Mouse (Mus musculus) cortical plate, adult 2 months (tissue): ENCODE data around the gene Cer1. TPM values are rescaled to one million over a fixed set of nuclear protein-coding genes. Genes with fewer than 3 reads are reported as not detected.

Experiments
- H3K27ac ChIP-seq: fragments of 200-500 bp; 2 replicates; pipeline ENCODE4 v1.5.1; 2012; ENCODE audit warnings: low read length, control low read depth, inconsistent platforms; ENCODE audit not compliant: insufficient read depth
- H3K4me1 ChIP-seq: fragments of 200-500 bp; 2 replicates; pipeline ENCODE4 v1.6.1; 2011; ENCODE audit warnings: low read length; ENCODE audit not compliant: control insufficient read depth, insufficient read depth
- H3K4me3 ChIP-seq: fragments of 200-500 bp; 2 replicates; pipeline ENCODE4 v1.5.1; 2011; ENCODE audit warnings: mild to moderate bottlenecking, low read length, control low read depth; ENCODE audit not compliant: insufficient read depth
- CTCF ChIP-seq: fragments of 200-500 bp; IDR thresholded peaks from 2 replicates; pipeline ENCODE4 v1.5.1; 2011; ENCODE audit warnings: mild to moderate bottlenecking, control low read depth, low read length; ENCODE audit not compliant: insufficient read depth; ENCODE audit errors: extremely low read depth
- POLR2A ChIP-seq: fragments of 200-500 bp; IDR thresholded peaks from 2 replicates; pipeline ENCODE4 v1.6.1; 2011; ENCODE audit warnings: mild to moderate bottlenecking, low read length, control low read depth; ENCODE audit not compliant: insufficient read depth; ENCODE audit errors: extremely low read depth
- polyA plus RNA-seq: library from polyadenylated mRNA; depleted of rRNA; stranded (reverse); fragments of >200 nt; gene quantifications from 2 replicates; pipeline ENCODE4 v1.2.3, GENCODE M21; 2012; rRNA removed

The Cer1 gene
- polyA plus RNA-seq = 0.15 and 0.27 TPM in 2 replicates

GRCm38 (mm10) chr4:82884636-82885534, at the start of gene Cer1:
Cer1 (minus strand) TSS chr4:82885148.
- Histone ChIP-seq H3K4me3 (no peak within 1 kb of the TSS), H3K27ac (no peak within 1 kb of the TSS), H3K4me1 (no peaks in the 10 kb centered on the region)
- no peak for TF ChIP-seq POLR2A
- no peak for TF ChIP-seq CTCF

- peaks cover 2% of the 10 kb centered on the region; the same call in 1 of the 2 replicates for H3K4me1 ChIP-seq
- no peak overlapping the region for H3K4me3 ChIP-seq
- TF ChIP-seq CTCF (peak; percentile 61), POLR2A (no peak)
- no peak overlapping the region for H3K27ac ChIP-seq
These were observed 49.4 kb upstream of the Cer1 start for GRCm38 (mm10) chr4:82934308-82934707.

- TF ChIP-seq POLR2A (no peak), CTCF (peak; percentile 97)
- Histone ChIP-seq H3K4me3 (no peak overlapping the region), H3K4me1 (peaks cover 2% of the 10 kb centered on the region; the same call in 1 of the 2 replicates), H3K27ac (no peak overlapping the region)
These were observed 48.8 kb upstream of the Cer1 start for GRCm38 (mm10) chr4:82933698-82934210.

GRCm38 (mm10) chr4:82930079-82930478, 45.1 kb upstream of the Cer1 start:
- Histone ChIP-seq H3K4me1 (peaks cover 2% of the 10 kb centered on the region; the same call in 1 of the 2 replicates), H3K27ac (no peak overlapping the region), H3K4me3 (no peak overlapping the region)
- TF ChIP-seq POLR2A (no peak), CTCF (no peak)

GRCm38 (mm10) chr4:82921962-82922361, 37.0 kb upstream of the Cer1 start:
- no peak overlapping the region for H3K27ac ChIP-seq
- H3K4me1 ChIP-seq = no peaks in the 10 kb centered on the region

GRCm38 (mm10) chr4:82918625-82919024, 33.7 kb upstream of the Cer1 start:
- Histone ChIP-seq H3K27ac (no peak overlapping the region), H3K4me3 (no peak overlapping the region), H3K4me1 (no peaks in the 10 kb centered on the region)
- no peak for TF ChIP-seq CTCF
- no peak for TF ChIP-seq POLR2A

More at GRCm38 (mm10) chr4:82921962-82922361, 37.0 kb upstream of the Cer1 start:
- no peak overlapping the region for H3K4me3 ChIP-seq
- TF ChIP-seq CTCF = no peak
- no peak for TF ChIP-seq POLR2A

- Histone ChIP-seq H3K4me3 (no peak overlapping the region), H3K4me1 (no peaks in the 10 kb centered on the region), H3K27ac (no peak overlapping the region)
- TF ChIP-seq POLR2A = no peak
- no peak for TF ChIP-seq CTCF
These were observed 31.7 kb upstream of the Cer1 start for GRCm38 (mm10) chr4:82916678-82917050.

- Histone ChIP-seq H3K4me1 (no peaks in the 10 kb centered on the region), H3K27ac (no peak overlapping the region; the same call in 1 of the 2 replicates), H3K4me3 (no peak overlapping the region)
- TF ChIP-seq POLR2A (no peak), CTCF (no peak)
These were observed 31.2 kb upstream of the Cer1 start for GRCm38 (mm10) chr4:82916003-82916677.

- Histone ChIP-seq H3K4me3 (no peak overlapping the region), H3K4me1 (no peaks in the 10 kb centered on the region), H3K27ac (no peak overlapping the region)
- TF ChIP-seq CTCF = no peak
- no peak for TF ChIP-seq POLR2A
These were observed 30.6 kb upstream of the Cer1 start for GRCm38 (mm10) chr4:82915576-82915975.
